Mouse (Mus musculus) adrenal gland, postnatal 36 days (tissue): ENCODE results near the gene Apln. TPM values are rescaled to one million over a fixed set of nuclear protein-coding genes. Genes with fewer than 3 reads are reported as not detected.

Source experiments
- DNase-seq, 2 experiments: peaks; one replicate each; pipeline ENCODE4 v3.0.0; 2021; ENCODE audit warnings: mixed read lengths in 1 of 2
- long read RNA-seq, 2 experiments: library from polyadenylated mRNA; stranded (forward); transcript quantifications; one replicate each; pipeline ENCODE4 v2.0.0; 2021; ENCODE audit warnings: borderline sequencing depth in 2 of 2
- total RNA-seq, 2 experiments: library from RNA; stranded (reverse); gene quantifications; 2 replicates each; pipeline ENCODE4 v1.2.3; 2021

Gene Apln
- 1 to 10 TPM; 2.7 to 7.6 TPM for total RNA-seq
- long read RNA-seq, experiment 1, partial matches to known transcripts, result 0 of 1 reads
- long read RNA-seq, experiment 1, other reads (novel, unspliced or antisense), result 1 of 1 reads
- long read RNA-seq, experiment 2, partial matches to known transcripts, result 0 of 1 reads
- long read RNA-seq, experiment 2, other reads (novel, unspliced or antisense), result 0 of 1 reads

GRCm38 (mm10) chrX:48034144-48035113, at the start of gene Apln:
Apln (minus strand) TSS chrX:48034853.
- peak; percentile 64 to 69 for DNase-seq

- DNase-seq, result peak; percentile 15 to 32
Measured at GRCm38 (mm10) chrX:48082364-48082763, 47.7 kb upstream of the Apln start.

GRCm38 (mm10) chrX:48076806-48077425, 42.3 kb upstream of the Apln start:
- DNase-seq, result no peak

- no peak for DNase-seq
Measured at GRCm38 (mm10) chrX:48074691-48075090, 40.0 kb upstream of the Apln start.

DNA sequence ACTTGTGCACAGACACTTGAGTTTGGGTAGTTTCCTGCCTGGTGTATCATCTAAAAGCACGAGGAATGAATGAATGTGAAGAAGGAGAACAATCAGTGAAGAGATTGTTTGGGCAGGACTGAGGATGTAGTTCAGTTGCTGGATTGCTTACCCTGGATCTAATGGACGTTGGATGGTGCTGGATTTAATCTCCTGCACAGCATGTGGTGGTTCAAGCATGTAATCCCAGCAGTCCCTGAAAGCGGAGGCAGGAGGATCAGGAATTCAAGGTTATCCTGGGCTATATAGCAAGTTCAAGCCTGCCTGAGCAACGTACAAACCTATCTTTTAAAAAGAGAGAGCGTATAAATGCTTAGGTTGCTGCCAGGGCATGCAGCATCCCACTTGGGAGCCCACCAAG, 37.7 kb upstream of the Apln start:
- DNase-seq, result no peak

DNA sequence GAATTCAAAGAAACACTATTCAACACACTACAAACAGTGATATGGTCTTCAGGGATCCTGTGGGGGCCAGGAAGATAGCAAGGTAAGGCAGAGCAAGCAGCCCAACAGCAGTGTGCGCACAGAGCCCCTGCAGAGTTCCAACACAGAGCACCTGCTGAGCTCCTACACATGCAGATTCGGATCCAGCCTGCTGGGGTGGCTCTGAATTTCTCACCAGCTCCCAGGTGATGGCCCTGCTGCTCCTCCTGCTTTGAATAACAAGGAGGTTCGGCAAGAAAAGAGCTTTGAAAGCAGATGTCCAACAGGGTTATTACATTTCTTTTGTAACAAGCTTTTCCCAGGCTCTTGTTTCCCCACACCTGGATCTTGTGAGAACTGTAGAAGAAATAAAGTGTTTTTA, 37.3 kb upstream of the Apln start:
- no peak for DNase-seq

DNA sequence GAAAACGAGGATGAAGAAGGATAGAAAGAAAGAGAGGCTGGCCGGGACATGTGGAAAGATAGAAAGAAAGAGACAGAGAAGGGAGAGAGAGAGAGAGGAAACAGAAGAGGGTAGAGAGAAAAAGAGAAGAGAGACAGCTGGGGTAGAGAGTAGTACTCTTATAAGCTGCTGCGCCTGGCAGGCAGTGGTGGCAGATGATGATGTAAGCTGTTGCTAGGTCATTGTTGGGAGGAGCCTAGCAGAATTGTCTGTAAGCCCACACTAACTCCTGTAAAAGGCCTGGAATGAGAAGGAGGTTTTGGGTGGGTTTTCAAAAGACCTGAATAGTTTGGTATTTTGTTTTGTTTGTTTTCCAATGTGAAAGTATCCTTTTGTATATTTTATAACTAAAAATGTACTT, 32.2 kb upstream of the Apln start:
- peak in 1 of 2 experiments; percentile 11 for DNase-seq

DNA sequence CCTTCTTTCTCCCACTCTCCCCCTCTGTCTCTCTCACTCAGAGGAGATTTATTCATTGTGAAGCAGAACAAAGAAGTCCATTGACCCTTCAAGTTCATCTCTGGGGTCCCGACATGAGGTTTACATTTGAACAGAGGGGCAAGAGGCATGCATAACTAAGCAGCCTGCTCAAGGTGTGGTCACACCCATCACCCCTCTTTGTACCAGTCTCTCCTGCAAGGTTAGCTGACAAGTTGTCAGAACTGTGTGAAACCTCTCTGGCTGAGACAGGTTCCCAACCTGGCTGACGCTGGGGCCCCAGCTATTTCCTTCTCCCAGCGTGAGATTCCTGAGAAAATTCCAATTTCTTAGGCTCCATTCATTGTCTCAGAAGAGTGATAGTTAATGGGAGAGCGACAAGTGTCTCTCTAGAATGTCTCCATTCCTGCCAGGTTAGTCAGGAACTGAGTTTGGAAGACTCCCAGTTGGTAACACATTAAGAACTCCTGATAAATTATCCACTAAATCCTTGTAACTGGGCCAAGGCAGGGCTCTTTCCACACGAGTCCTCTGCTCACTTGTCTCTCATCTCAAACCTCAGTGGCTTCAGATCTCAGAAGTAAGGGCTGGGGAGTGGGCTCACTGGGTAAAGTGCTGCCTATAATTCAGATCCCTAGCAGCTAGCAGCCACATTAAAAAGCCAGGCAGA, 29.7 kb upstream of the Apln start:
- DNase-seq, result no peak

DNA sequence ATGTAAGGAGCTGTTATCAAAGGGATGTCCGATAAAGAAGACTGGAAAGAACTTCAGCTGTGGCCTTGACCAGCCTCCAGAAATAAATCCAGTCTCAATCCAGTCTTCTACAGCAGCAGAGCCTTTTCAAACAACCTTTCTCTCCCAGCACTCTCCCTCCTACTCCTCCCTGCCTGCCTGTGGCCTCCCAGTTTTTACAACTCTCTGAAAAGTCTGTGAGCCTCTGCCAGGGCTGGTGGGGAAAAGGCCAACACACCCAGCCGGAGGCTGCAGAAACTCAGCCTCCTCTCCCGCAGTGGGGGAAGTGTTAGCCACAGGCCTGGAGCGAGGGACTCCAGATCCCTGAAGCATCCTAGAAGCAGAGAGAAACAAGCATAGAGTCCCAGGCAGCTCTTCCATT, 27.8 kb upstream of the Apln start:
- peak in 1 of 2 experiments; percentile 13 for DNase-seq

- DNase-seq, result peak; percentile 55 to 57
Measured at GRCm38 (mm10) chrX:48054186-48055015, 19.7 kb upstream of the Apln start.

DNA sequence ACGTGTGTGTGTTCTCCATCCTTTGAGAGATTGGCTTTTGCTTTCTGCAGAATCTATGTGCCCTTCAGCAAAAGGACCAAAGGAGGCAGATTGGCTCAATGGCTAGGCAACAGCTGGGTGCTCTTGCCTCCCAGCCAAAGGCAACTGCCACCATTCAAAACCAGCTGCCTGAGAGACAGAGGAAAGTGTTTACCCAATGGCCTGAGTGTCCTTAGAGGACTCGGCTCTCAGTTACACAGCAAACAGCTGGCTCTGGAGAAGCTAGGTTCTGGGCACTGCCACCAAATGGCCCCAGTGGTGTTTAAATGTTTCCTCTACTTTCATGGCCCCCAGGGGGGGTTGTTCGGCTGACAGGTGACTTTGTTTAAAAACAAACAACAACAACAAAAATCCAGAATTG, 19.1 kb upstream of the Apln start:
- DNase-seq, result peak in 1 of 2 experiments; percentile 14

- no peak for DNase-seq
Measured at GRCm38 (mm10) chrX:48046315-48046714, 11.7 kb upstream of the Apln start.

DNA sequence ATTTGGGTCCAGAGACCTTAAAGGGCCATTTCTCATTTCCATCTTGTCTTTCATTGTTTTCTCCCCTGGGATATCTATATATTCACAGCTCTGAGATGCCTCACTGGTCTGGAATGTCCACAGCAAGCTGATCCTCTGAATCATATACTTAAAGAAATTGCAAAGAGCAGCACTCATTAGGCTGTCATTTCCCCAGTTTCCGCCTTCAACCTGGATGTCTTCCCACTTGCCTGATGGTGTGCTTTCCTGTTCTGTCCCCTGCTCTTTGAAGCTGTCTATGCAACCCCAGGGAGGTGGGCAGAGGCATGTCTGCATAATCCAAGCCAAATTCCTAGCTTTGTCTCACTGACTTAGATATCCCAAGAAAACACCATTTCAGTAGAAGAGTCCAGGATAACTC, 9.6 kb upstream of the Apln start:
- DNase-seq, result no peak

DNA sequence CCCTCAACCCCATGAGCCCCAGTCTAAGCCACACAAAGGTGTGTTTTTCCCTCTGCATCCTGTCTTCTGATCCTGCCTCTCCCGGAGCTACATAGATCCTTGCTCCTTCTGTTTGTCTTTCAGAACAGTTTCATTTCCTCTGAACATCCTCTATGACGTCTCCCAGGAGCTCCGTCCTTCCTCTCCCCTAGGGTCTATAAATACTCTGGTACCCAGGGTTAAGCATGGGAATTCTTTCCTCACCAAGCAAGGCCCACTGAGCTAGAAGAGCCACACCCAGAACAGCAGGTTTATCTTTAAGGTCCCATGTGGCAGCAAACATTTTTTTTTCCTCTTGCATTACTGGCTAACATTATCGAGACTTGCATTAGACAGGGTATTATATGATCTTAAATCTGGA, 8.1 kb upstream of the Apln start:
- DNase-seq, result no peak

- no peak for DNase-seq
Measured at GRCm38 (mm10) chrX:48040379-48040778, 5.7 kb upstream of the Apln start.

DNA sequence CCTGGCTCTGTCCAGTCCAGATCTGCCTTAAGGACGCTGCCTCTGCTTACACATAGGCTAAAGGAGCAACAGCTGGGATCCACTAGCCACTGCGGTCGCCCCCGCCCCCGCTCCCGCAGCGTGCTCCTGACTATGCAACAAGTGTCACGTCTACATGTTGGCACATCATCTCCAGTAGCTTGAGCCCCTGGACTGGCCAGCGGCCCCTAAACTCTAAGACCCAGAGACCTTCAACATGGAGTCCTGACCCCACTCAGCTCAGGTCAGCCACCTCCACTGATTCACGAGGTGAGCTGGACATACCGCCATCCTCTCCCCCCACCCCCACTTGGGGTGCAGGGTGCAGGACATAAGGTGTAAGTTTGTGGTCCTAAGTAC, 898 bp downstream of the Apln start:
- no peak for DNase-seq

- DNase-seq, result peak; percentile 35 to 53
Measured at GRCm38 (mm10) chrX:48033024-48033423, 1.6 kb downstream of the Apln start.

DNA sequence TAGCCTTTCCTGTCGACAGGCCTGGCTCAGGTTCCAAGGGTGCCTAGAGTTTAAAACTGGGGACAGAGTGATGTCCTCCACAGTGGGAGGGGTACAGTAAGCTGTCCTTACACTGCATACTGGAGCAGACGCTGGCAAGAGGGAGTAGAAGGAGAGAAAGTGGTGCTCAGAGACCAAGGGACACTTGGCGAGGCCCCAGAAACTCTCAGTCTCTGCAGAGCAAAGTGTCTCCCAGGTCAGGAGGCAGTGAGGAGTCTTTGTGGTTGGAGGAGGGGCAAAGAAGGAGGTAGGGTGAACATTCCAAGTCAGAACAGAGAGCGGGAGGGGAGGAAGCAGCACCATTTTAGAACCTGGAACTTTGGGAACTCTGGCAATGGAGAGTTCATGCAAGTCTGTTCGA, 2.8 kb downstream of the Apln start:
- no peak for DNase-seq

- DNase-seq, result no peak
Measured at GRCm38 (mm10) chrX:48030593-48030992, 4.1 kb downstream of the Apln start.

DNA sequence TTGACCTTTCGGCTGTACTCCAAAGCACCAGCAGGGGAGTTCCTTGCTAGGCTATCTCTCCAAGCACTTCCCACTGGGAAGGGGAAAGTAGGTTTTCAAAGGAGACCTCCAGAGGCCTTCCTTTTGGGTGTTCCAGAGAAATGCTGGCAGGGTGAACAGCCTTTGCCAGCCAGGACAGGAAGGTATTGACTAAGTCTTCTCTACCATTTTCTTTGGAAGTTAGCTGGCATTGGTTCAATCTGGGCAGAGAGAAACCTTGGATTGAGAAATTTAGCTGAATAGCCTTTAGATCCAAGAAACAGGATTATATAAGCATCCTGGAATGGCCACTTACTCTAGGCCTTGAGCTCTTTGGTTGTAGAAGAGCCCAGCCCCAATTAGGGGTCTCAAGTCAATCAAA, 11.8 kb downstream of the Apln start:
- peak in 1 of 2 experiments; percentile 11 for DNase-seq

DNA sequence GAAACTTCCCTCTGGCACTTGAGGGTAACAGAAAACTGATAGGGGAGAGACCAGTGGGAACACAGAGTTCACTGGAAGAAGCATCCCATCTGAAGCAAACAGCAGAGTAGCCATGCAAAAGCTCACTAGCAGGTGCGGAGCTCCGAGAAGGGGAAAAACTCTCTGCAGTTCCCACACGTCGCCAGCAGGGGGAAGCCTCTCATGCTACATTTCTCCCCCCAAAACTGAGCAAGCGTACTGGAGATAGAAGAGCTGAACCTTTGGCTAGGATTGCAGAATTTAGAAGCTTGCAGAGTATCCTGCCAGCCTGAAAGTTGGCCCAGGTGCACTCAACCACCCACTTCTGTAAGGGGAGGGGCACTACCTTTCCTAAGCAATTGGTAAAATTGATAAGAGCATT, 14.7 kb downstream of the Apln start:
- DNase-seq, result peak; percentile 69 to 74

GRCm38 (mm10) chrX:48019359-48019758, 15.3 kb downstream of the Apln start:
- DNase-seq, result no peak
